Mouse (Mus musculus): ENCODE data around the gene Hist1h2ae. TPM values are rescaled to one million over a fixed set of nuclear protein-coding genes. Genes with fewer than 3 reads are reported as not detected.
A peak's percentile ranks its signal among the peaks of the same experiment; 100 is the strongest.
"Not testable (repeated sequence)": the region's sequence is repeated elsewhere in the genome, so short reads cannot be mapped to it uniquely, and the experiment has no call there.

The Hist1h2ae gene
- polyA plus RNA-seq, 1 experiment from 2014 or later, result 11.7 TPM

- H3K4me3 ChIP-seq (ENCODE audit: low read depth, low read length), result peak overlapping the region; percentile 47
- ATAC-seq (ENCODE audit: low read depth); H3K36me3 ChIP-seq (ENCODE audit: control insufficient read depth, insufficient read depth, low read length); H3K27me3 ChIP-seq (ENCODE audit: control insufficient read depth, insufficient read depth, low read length); H3K9me3 ChIP-seq (ENCODE audit: control insufficient read depth, low read length): not testable (repeated sequence)
- peak overlapping the region; percentile 73 for H3K4me2 ChIP-seq (ENCODE audit: low read depth, low read length)
- WGBS, result under 1% methylated on average over 10 of the region's 34 CpGs
- peaks cover 32% of the 10 kb centered on the region for H3K4me1 ChIP-seq (ENCODE audit: control insufficient read depth, insufficient read depth, low read length)
- peak overlapping the region; percentile 90 for H3K27ac ChIP-seq (ENCODE audit: low read depth, low read length)
- H3K9ac ChIP-seq (replicated peaks; ENCODE audit: low read depth, low read length), result peak overlapping the region; percentile 51
These were observed 641 bp upstream of the Hist1h2ae start for GRCm38 (mm10) chr13:23571504-23572217.

GRCm38 (mm10) chr13:23570261-23571021 lies 579 bp downstream of the Hist1h2ae start:
- WGBS, result 2% methylated on average over 20 of the region's 41 CpGs
- H3K4me1 ChIP-seq (ENCODE audit: control insufficient read depth, insufficient read depth, low read length), result peaks cover 25% of the 10 kb centered on the region
- H3K9ac ChIP-seq (replicated peaks; ENCODE audit: low read depth, low read length), result peak overlapping the region; percentile 12
- not testable (repeated sequence) for H3K36me3 ChIP-seq (ENCODE audit: control insufficient read depth, insufficient read depth, low read length); H3K27me3 ChIP-seq (ENCODE audit: control insufficient read depth, insufficient read depth, low read length); H3K9me3 ChIP-seq (ENCODE audit: control insufficient read depth, low read length)
- H3K27ac ChIP-seq (ENCODE audit: low read depth, low read length), result peak overlapping the region; percentile 90
- H3K4me2 ChIP-seq (ENCODE audit: low read depth, low read length), result peak overlapping the region; percentile 73
- ATAC-seq (ENCODE audit: low read depth), result peak; percentile 25
- H3K4me3 ChIP-seq (ENCODE audit: low read depth, low read length), result peak overlapping the region; percentile 47

- Histone ChIP-seq H3K4me3 (ENCODE audit: low read depth, low read length) (no peak overlapping the region), H3K27me3 (ENCODE audit: control insufficient read depth, insufficient read depth, low read length) (no peaks in the 10 kb centered on the region), H3K27ac (ENCODE audit: low read depth, low read length) (peak overlapping the region; percentile 99; the same call in 1 of the 2 replicates), H3K9me3 (ENCODE audit: control insufficient read depth, low read length) (no peaks in the 10 kb centered on the region), H3K36me3 (ENCODE audit: control insufficient read depth, insufficient read depth, low read length) (no peaks in the 10 kb centered on the region), H3K4me1 (ENCODE audit: control insufficient read depth, insufficient read depth, low read length) (0 out of 2 replicates have a peak, but pooled peaks cover 5% of the 10 kb centered on the region), H3K4me2 (ENCODE audit: low read depth, low read length) (no peak overlapping the region), H3K9ac (replicated peaks; ENCODE audit: low read depth, low read length) (no peak overlapping the region)
- WGBS, result 88% methylated on average over 2 of the region's 2 CpGs
- no peak for ATAC-seq (ENCODE audit: low read depth)
These were observed 6.5 kb downstream of the Hist1h2ae start for GRCm38 (mm10) chr13:23564482-23564881.

GRCm38 (mm10) chr13:23562699-23563462 lies 8.1 kb downstream of the Hist1h2ae start:
- WGBS, result 2% methylated on average over 18 of the region's 18 CpGs
- Histone ChIP-seq H3K9me3 (ENCODE audit: control insufficient read depth, low read length) (no peaks in the 10 kb centered on the region), H3K4me2 (ENCODE audit: low read depth, low read length) (peak overlapping the region; percentile 84), H3K36me3 (ENCODE audit: control insufficient read depth, insufficient read depth, low read length) (no peaks in the 10 kb centered on the region), H3K27me3 (ENCODE audit: control insufficient read depth, insufficient read depth, low read length) (no peaks in the 10 kb centered on the region), H3K9ac (replicated peaks; ENCODE audit: low read depth, low read length) (peak overlapping the region; percentile 61), H3K4me1 (ENCODE audit: control insufficient read depth, insufficient read depth, low read length) (0 out of 2 replicates have a peak, but pooled peaks cover 5% of the 10 kb centered on the region), H3K4me3 (ENCODE audit: low read depth, low read length) (peak overlapping the region; percentile 41), H3K27ac (ENCODE audit: low read depth, low read length) (peak overlapping the region; percentile 99)
- ATAC-seq (ENCODE audit: low read depth), result peak; percentile 52

- H3K27me3 ChIP-seq (ENCODE audit: control insufficient read depth, insufficient read depth, low read length); H3K36me3 ChIP-seq (ENCODE audit: control insufficient read depth, insufficient read depth, low read length); H3K9me3 ChIP-seq (ENCODE audit: control insufficient read depth, low read length); H3K4me1 ChIP-seq (ENCODE audit: control insufficient read depth, insufficient read depth, low read length): not testable (repeated sequence)
- Histone ChIP-seq H3K9ac (replicated peaks; ENCODE audit: low read depth, low read length) (peak within 1 kb of the TSS; percentile 61), H3K27ac (ENCODE audit: low read depth, low read length) (peak within 1 kb of the TSS; percentile 99), H3K4me3 (ENCODE audit: low read depth, low read length) (peak within 1 kb of the TSS; percentile 41), H3K4me2 (ENCODE audit: low read depth, low read length) (peak within 1 kb of the TSS; percentile 84)
- under 1% methylated on average over 44 of the region's 67 CpGs for WGBS
- peak; percentile 96 for ATAC-seq (ENCODE audit: low read depth)
These were observed 8.9 kb downstream of the Hist1h2ae start, which contains the start of gene Hist1h3e for GRCm38 (mm10) chr13:23561883-23562659. TSS of gene Hist1h3e (minus strand) at chr13:23562369.

GRCm38 (mm10) chr13:23561531-23561882 lies 9.5 kb downstream of the Hist1h2ae start:
- not testable (repeated sequence) for H3K9ac ChIP-seq (replicated peaks; ENCODE audit: low read depth, low read length); H3K9me3 ChIP-seq (ENCODE audit: control insufficient read depth, low read length); H3K36me3 ChIP-seq (ENCODE audit: control insufficient read depth, insufficient read depth, low read length); ATAC-seq (ENCODE audit: low read depth); H3K27ac ChIP-seq (ENCODE audit: low read depth, low read length); H3K27me3 ChIP-seq (ENCODE audit: control insufficient read depth, insufficient read depth, low read length); H3K4me1 ChIP-seq (ENCODE audit: control insufficient read depth, insufficient read depth, low read length)
- Histone ChIP-seq H3K4me2 (ENCODE audit: low read depth, low read length) (peak overlapping the region; percentile 84), H3K4me3 (ENCODE audit: low read depth, low read length) (peak overlapping the region; percentile 41)
- WGBS, result 0% methylated on average over 2 of the region's 5 CpGs

GRCm38 (mm10) chr13:23560699-23561098 lies 10.3 kb downstream of the Hist1h2ae start:
- H3K27ac ChIP-seq (ENCODE audit: low read depth, low read length); H3K4me1 ChIP-seq (ENCODE audit: control insufficient read depth, insufficient read depth, low read length); ATAC-seq (ENCODE audit: low read depth); H3K36me3 ChIP-seq (ENCODE audit: control insufficient read depth, insufficient read depth, low read length); H3K4me2 ChIP-seq (ENCODE audit: low read depth, low read length); H3K27me3 ChIP-seq (ENCODE audit: control insufficient read depth, insufficient read depth, low read length); H3K4me3 ChIP-seq (ENCODE audit: low read depth, low read length); H3K9me3 ChIP-seq (ENCODE audit: control insufficient read depth, low read length); H3K9ac ChIP-seq (replicated peaks; ENCODE audit: low read depth, low read length): not testable (repeated sequence)
- 23% methylated on average over 2 of the region's 2 CpGs for WGBS

- 71% methylated on average over 3 of the region's 3 CpGs for WGBS
- H3K4me1 ChIP-seq (ENCODE audit: control insufficient read depth, insufficient read depth, low read length), result 0 out of 2 replicates have a peak, but pooled peaks cover 3% of the 10 kb centered on the region
- H3K36me3 ChIP-seq (ENCODE audit: control insufficient read depth, insufficient read depth, low read length), result no peaks in the 10 kb centered on the region
- no peak overlapping the region for H3K9ac ChIP-seq (replicated peaks; ENCODE audit: low read depth, low read length)
- no peak for ATAC-seq (ENCODE audit: low read depth)
- no peak overlapping the region for H3K4me3 ChIP-seq (ENCODE audit: low read depth, low read length)
- H3K9me3 ChIP-seq (ENCODE audit: control insufficient read depth, low read length), result no peaks in the 10 kb centered on the region
- H3K27ac ChIP-seq (ENCODE audit: low read depth, low read length), result no peak overlapping the region
- H3K27me3 ChIP-seq (ENCODE audit: control insufficient read depth, insufficient read depth, low read length), result no peaks in the 10 kb centered on the region; the same call in 1 of the 2 replicates
- H3K4me2 ChIP-seq (ENCODE audit: low read depth, low read length), result no peak overlapping the region
These were observed 14.1 kb downstream of the Hist1h2ae start for GRCm38 (mm10) chr13:23556906-23557305.
